Mouse (Mus musculus) heart, adult 2 months (tissue): ENCODE measurements around the gene Tex33.

Experiments used
- CTCF ChIP-seq: fragments of 200-600 bp; IDR thresholded peaks from 2 replicates; pipeline ENCODE4 v1.8.1; 2022; ENCODE audit warnings: antibody characterized with exemption, mild to moderate bottlenecking, moderate library complexity
- POLR2A ChIP-seq: fragments of 200-500 bp; IDR thresholded peaks from 2 replicates; pipeline ENCODE4 v1.6.1; 2011; ENCODE audit warnings: mild to moderate bottlenecking, low read depth, low read length, control low read depth; ENCODE audit not compliant: insufficient read depth

GRCm38 (mm10) chr15:78403896-78404295, 8.2 kb upstream of the Tex33 start:
- no peak for TF ChIP-seq POLR2A
- no peak for TF ChIP-seq CTCF
